Mouse (Mus musculus): ENCODE data around the gene Ift22. TPM values are rescaled to one million over a fixed set of nuclear protein-coding genes. Genes with fewer than 3 reads are reported as not detected.

The Ift22 gene
- total RNA-seq, 2 experiments from 2014 or later, result 1.3 to 1.7 TPM

Other genes starting within 250 kb of the Ift22 start
- gene Myl10, start 215.0 kb upstream of the Ift22 start, total RNA-seq (2015; ENCODE audit: low replicate concordance), result not detected in 2 replicates
- gene Myl10, start 215.0 kb upstream of the Ift22 start, total RNA-seq (2017; ENCODE audit: low replicate concordance), result not detected in 2 replicates
- gene Col26a1, start 24.9 kb upstream of the Ift22 start, total RNA-seq (2015; ENCODE audit: low replicate concordance), result not detected in 2 replicates
- gene Col26a1, start 24.9 kb upstream of the Ift22 start, total RNA-seq (2017; ENCODE audit: low replicate concordance), result not detected in 2 replicates
- 160 and 175 TPM in 2 replicates for gene Fis1, start 45.1 kb downstream of the Ift22 start, total RNA-seq (2015; ENCODE audit: low replicate concordance)
- gene Fis1, start 45.1 kb downstream of the Ift22 start, total RNA-seq (2017; ENCODE audit: low replicate concordance), result 65.3 and 70.5 TPM in 2 replicates
- 5.8 and 14.0 TPM in 2 replicates for gene Cldn15, start 58.5 kb downstream of the Ift22 start, total RNA-seq (2015; ENCODE audit: low replicate concordance)
- 11.0 and 19.1 TPM in 2 replicates for gene Cldn15, start 58.5 kb downstream of the Ift22 start, total RNA-seq (2017; ENCODE audit: low replicate concordance)
- 19.2 and 23.0 TPM in 2 replicates for gene Plod3, start 78.9 kb downstream of the Ift22 start, total RNA-seq (2015; ENCODE audit: low replicate concordance)
- gene Plod3, start 78.9 kb downstream of the Ift22 start, total RNA-seq (2017; ENCODE audit: low replicate concordance), result 20.6 and 36.1 TPM in 2 replicates
- 24.4 and 32.2 TPM in 2 replicates for gene Znhit1, start 79.9 kb downstream of the Ift22 start, total RNA-seq (2015; ENCODE audit: low replicate concordance)
- gene Znhit1, start 79.9 kb downstream of the Ift22 start, total RNA-seq (2017; ENCODE audit: low replicate concordance), result 15.8 and 17.7 TPM in 2 replicates
- not detected in 2 replicates for gene Vgf, start 118.2 kb downstream of the Ift22 start, total RNA-seq (2015; ENCODE audit: low replicate concordance)
- not detected in 2 replicates for gene Vgf, start 118.2 kb downstream of the Ift22 start, total RNA-seq (2017; ENCODE audit: low replicate concordance)
- gene Ap1s1, start 138.0 kb downstream of the Ift22 start, total RNA-seq (2015; ENCODE audit: low replicate concordance), result 2.3 and 3.5 TPM in 2 replicates
- gene Ap1s1, start 138.0 kb downstream of the Ift22 start, total RNA-seq (2017; ENCODE audit: low replicate concordance), result 5.2 and 10.3 TPM in 2 replicates
- gene Serpine1, start 164.1 kb downstream of the Ift22 start, total RNA-seq (2015; ENCODE audit: low replicate concordance), result 0.21 TPM in 1 of 2 replicates, not detected in the other
- gene Serpine1, start 164.1 kb downstream of the Ift22 start, total RNA-seq (2017; ENCODE audit: low replicate concordance), result 0.84 TPM in 1 of 2 replicates, not detected in the other
- 128 and 178 TPM in 2 replicates for gene Trim56, start 208.1 kb downstream of the Ift22 start, total RNA-seq (2015; ENCODE audit: low replicate concordance)
- gene Trim56, start 208.1 kb downstream of the Ift22 start, total RNA-seq (2017; ENCODE audit: low replicate concordance), result 253 and 303 TPM in 2 replicates
- gene Muc3, start 241.2 kb downstream of the Ift22 start, total RNA-seq (2015; ENCODE audit: low replicate concordance), result not detected in 2 replicates
- gene Muc3, start 241.2 kb downstream of the Ift22 start, total RNA-seq (2017; ENCODE audit: low replicate concordance), result not detected in 2 replicates

Data from erythroblast, adult 5-6 weeks (primary cell).